Mouse (Mus musculus): Measurements from ENCODE around the gene Grb2. TPM values are rescaled to one million over a fixed set of nuclear protein-coding genes. Genes with fewer than 3 reads are reported as not detected.

Grb2 gene
- polyA plus RNA-seq, 1 experiment from 2014 or later, result 39.6 TPM

DNA sequence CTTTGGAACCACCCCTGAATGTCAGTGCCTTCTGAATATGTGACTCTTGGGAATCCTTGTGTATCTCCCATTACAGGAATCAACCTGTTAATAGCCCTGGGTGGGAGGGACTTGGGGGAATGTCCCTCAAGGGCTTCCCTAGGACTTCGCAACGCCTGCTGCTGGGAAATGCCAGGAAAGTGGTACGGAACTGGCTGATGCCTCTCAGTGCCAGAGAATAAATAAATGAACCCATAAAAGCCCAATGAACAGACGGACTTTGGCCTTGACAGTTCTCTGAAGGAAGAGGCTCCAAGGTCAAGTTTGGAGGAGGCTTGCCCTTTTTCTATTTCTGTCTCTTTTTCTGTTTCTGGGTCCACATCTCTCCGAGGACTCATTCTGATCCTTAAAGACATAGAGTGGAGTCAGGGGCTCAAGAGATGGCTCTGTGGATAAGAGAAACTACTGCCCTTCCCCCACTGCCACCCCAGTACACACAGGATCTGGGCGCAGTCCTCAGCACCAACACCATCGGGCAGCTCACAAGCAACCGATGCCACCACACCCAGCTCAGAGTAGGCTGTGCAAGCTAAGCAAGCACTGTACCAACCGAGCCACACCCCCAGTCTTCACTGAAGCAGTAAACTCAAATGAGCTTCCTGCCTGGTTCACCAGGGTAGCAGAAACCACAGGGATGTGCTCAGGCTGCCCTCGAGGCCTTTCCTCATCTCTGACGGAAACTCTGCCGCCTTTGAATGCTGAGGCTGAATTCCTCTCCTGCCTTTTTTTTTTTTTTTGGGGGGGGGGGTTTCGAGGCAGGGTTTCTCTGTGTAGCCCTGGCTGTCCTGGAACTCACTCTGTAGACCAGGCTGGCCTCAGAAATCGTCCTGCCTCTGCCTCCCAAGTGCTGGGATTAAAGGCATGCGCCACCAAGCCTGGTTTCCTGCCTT is 8.3 kb upstream of the Grb2 start:
- Histone ChIP-seq H3K4me2 (replicated peaks; ENCODE audit: low read depth, low read length) (no peak overlapping the region), H3K9ac (replicated peaks; ENCODE audit: low read depth, low read length) (no peak overlapping the region), H3K27ac (ENCODE audit: low read length) (no peak overlapping the region), H3K9me3 (ENCODE audit: control insufficient read depth, low read depth, low read length) (no peaks in the 10 kb centered on the region), H3K36me3 (ENCODE audit: control insufficient read depth, insufficient read depth, low read length) (no peaks in the 10 kb centered on the region), H3K4me1 (ENCODE audit: control insufficient read depth, insufficient read depth, low read length) (no peaks in the 10 kb centered on the region), H3K4me3 (ENCODE audit: low read depth, low read length) (no peak overlapping the region), H3K27me3 (ENCODE audit: control insufficient read depth, insufficient read depth, low read length) (no peaks in the 10 kb centered on the region)
- ATAC-seq (ENCODE audit: insufficient number of reproducible peaks, insufficient read depth, low FRiP score, low read depth), result peak; percentile 49; the same call in 1 of the 2 replicates
- WGBS, result 70% methylated on average over 15 of the region's 15 CpGs

DNA sequence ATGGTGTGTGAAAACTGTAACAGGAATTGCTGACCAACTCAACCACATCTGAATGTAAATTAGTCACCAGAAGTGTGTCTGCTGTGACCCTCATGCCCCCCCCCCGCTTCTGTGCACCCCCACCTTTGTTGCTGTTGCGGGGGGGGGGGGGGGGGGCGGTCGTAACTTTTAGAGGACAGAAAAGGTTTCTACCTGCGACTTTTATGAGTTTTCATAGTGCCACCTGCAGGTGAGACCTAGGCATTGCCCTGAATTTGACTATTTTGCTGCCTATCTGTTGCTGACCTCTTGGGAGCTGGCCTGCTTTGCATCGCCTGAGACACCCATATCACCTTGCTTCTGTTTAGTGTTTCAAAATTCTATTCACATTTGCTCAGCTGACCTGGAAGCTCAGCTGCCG is 6.1 kb upstream of the Grb2 start:
- no peak overlapping the region for H3K4me3 ChIP-seq (ENCODE audit: low read depth, low read length)
- no peak overlapping the region for H3K27ac ChIP-seq (ENCODE audit: low read length)
- no peak for ATAC-seq (ENCODE audit: insufficient number of reproducible peaks, insufficient read depth, low FRiP score, low read depth)
- WGBS, result 6% methylated on average over 7 of the region's 7 CpGs
- H3K36me3 ChIP-seq (ENCODE audit: control insufficient read depth, insufficient read depth, low read length), result no peaks in the 10 kb centered on the region
- H3K4me1 ChIP-seq (ENCODE audit: control insufficient read depth, insufficient read depth, low read length), result peaks cover 5% of the 10 kb centered on the region
- no peak overlapping the region for H3K9ac ChIP-seq (replicated peaks; ENCODE audit: low read depth, low read length)
- no peaks in the 10 kb centered on the region for H3K9me3 ChIP-seq (ENCODE audit: control insufficient read depth, low read depth, low read length)
- no peaks in the 10 kb centered on the region for H3K27me3 ChIP-seq (ENCODE audit: control insufficient read depth, insufficient read depth, low read length)
- no peak overlapping the region for H3K4me2 ChIP-seq (replicated peaks; ENCODE audit: low read depth, low read length)

DNA sequence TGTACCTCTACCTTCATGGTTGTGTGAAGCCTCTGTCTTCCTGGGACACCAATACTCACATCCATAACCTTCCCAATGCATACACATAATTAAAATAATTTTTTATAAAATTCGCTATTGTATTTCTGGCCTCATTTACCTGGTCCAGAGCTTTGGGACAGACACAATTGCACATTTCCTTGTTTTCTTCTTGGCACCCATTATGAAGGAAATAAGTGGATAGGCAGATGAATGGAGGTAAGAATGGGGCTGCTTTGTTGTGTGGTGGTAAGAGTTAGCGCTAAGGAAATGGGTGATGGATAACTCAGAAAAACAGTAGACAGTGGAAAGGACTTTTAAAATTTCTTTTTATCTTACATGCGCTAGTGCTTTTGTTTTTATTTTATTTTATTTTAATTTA is 5.0 kb upstream of the Grb2 start:
- no peaks in the 10 kb centered on the region for H3K27me3 ChIP-seq (ENCODE audit: control insufficient read depth, insufficient read depth, low read length)
- 92% methylated on average over 3 of the region's 3 CpGs for WGBS
- no peak overlapping the region for H3K27ac ChIP-seq (ENCODE audit: low read length)
- no peaks in the 10 kb centered on the region for H3K36me3 ChIP-seq (ENCODE audit: control insufficient read depth, insufficient read depth, low read length)
- no peaks in the 10 kb centered on the region for H3K9me3 ChIP-seq (ENCODE audit: control insufficient read depth, low read depth, low read length)
- ATAC-seq (ENCODE audit: insufficient number of reproducible peaks, insufficient read depth, low FRiP score, low read depth), result no peak
- H3K4me3 ChIP-seq (ENCODE audit: low read depth, low read length), result no peak overlapping the region
- H3K4me2 ChIP-seq (replicated peaks; ENCODE audit: low read depth, low read length), result no peak overlapping the region
- peaks cover 7% of the 10 kb centered on the region for H3K4me1 ChIP-seq (ENCODE audit: control insufficient read depth, insufficient read depth, low read length)
- H3K9ac ChIP-seq (replicated peaks; ENCODE audit: low read depth, low read length), result no peak overlapping the region

DNA sequence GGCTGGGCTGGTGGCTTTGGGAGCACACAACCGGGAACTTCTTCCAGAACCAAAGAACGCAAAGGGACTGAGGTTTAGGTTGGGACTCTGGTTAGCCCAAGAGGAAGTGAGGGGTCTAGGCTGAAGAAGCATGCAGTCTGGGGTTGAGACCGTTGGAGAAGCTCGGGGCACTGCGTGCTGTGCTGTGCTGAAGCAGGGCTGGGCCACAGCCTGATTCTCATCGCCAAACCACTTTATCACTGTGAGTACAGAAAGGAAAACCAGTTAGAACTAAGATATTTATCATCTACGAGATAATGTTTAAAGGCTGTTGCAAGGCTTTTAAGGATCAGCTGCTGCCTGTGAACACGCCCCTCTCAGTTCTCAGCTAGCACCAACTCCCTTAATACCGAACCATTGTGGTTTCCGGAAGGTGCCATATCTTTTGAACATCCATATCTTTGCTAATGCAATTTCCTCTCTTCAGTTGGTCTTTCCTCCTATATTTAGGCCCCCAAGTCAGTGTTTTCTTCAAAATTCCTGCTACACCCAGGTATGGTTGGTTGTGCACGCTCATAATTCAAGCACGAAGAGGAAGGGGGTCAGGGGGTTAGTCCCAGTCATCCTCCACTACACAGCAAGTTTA is 4.4 kb upstream of the Grb2 start:
- WGBS, result 71% methylated on average over 12 of the region's 12 CpGs

DNA sequence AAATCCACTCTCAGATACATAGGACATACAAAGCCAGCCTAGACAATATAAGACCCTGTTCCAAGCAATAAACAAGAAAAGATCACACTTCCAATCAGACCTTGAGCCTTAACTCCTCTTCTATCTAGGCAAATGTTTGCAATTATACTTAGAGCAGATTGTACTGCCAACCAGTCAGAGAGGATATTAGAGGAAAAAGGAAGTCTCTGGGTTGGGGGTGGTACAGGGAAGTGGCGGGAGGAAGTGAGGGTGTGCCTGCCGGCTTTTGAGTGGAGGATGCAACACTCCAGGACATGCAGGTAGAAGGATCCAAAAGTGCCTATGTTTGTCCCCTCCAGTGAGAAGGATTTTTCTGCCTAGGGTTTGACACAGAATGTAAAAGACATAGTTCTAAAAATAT is 3.9 kb upstream of the Grb2 start:
- H3K9ac ChIP-seq (replicated peaks; ENCODE audit: low read depth, low read length), result no peak overlapping the region
- H3K27ac ChIP-seq (ENCODE audit: low read length), result no peak overlapping the region
- no peak for ATAC-seq (ENCODE audit: insufficient number of reproducible peaks, insufficient read depth, low FRiP score, low read depth)
- no peak overlapping the region for H3K4me3 ChIP-seq (ENCODE audit: low read depth, low read length)
- no peaks in the 10 kb centered on the region for H3K36me3 ChIP-seq (ENCODE audit: control insufficient read depth, insufficient read depth, low read length)
- H3K9me3 ChIP-seq (ENCODE audit: control insufficient read depth, low read depth, low read length), result no peaks in the 10 kb centered on the region
- WGBS, result 64% methylated on average over 2 of the region's 2 CpGs
- H3K27me3 ChIP-seq (ENCODE audit: control insufficient read depth, insufficient read depth, low read length), result no peaks in the 10 kb centered on the region
- H3K4me1 ChIP-seq (ENCODE audit: control insufficient read depth, insufficient read depth, low read length), result peaks cover 7% of the 10 kb centered on the region
- H3K4me2 ChIP-seq (replicated peaks; ENCODE audit: low read depth, low read length), result no peak overlapping the region

More for the DNA sequence above, 4.4 kb upstream of the Grb2 start:
- H3K27me3 ChIP-seq (ENCODE audit: control insufficient read depth, insufficient read depth, low read length), result no peaks in the 10 kb centered on the region
- no peak overlapping the region for H3K4me2 ChIP-seq (replicated peaks; ENCODE audit: low read depth, low read length)
- no peak overlapping the region for H3K27ac ChIP-seq (ENCODE audit: low read length)
- no peaks in the 10 kb centered on the region for H3K9me3 ChIP-seq (ENCODE audit: control insufficient read depth, low read depth, low read length)
- no peak overlapping the region for H3K9ac ChIP-seq (replicated peaks; ENCODE audit: low read depth, low read length)
- no peak overlapping the region for H3K4me3 ChIP-seq (ENCODE audit: low read depth, low read length)
- no peak for ATAC-seq (ENCODE audit: insufficient number of reproducible peaks, insufficient read depth, low FRiP score, low read depth)
- H3K36me3 ChIP-seq (ENCODE audit: control insufficient read depth, insufficient read depth, low read length), result no peaks in the 10 kb centered on the region
- H3K4me1 ChIP-seq (ENCODE audit: control insufficient read depth, insufficient read depth, low read length), result peaks cover 7% of the 10 kb centered on the region

DNA sequence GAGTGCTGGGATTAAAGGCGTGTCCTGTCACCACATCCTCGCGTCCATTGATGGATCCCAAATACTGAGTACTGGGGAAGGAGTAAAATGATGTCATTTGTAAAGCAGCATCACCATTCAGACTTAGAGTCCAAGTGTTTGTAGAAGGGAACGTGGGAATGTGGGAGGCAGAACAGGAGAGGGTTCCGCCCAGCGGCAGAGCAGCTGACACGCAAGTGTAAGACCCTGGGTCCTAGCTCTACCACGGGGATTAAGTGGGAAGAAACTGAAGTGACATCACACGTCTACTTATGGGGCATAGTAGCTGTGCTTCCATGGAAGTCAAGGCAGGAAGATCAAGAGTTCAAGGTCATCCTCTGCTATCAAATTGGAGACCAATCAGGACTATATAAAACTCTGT is 2.7 kb upstream of the Grb2 start:
- Histone ChIP-seq H3K36me3 (ENCODE audit: control insufficient read depth, insufficient read depth, low read length) (no peaks in the 10 kb centered on the region), H3K27me3 (ENCODE audit: control insufficient read depth, insufficient read depth, low read length) (no peaks in the 10 kb centered on the region), H3K9me3 (ENCODE audit: control insufficient read depth, low read depth, low read length) (no peaks in the 10 kb centered on the region), H3K27ac (ENCODE audit: low read length) (no peak overlapping the region), H3K4me1 (ENCODE audit: control insufficient read depth, insufficient read depth, low read length) (peaks cover 12% of the 10 kb centered on the region), H3K4me2 (replicated peaks; ENCODE audit: low read depth, low read length) (no peak overlapping the region), H3K9ac (replicated peaks; ENCODE audit: low read depth, low read length) (no peak overlapping the region), H3K4me3 (ENCODE audit: low read depth, low read length) (no peak overlapping the region)
- 80% methylated on average over 9 of the region's 9 CpGs for WGBS
- no peak for ATAC-seq (ENCODE audit: insufficient number of reproducible peaks, insufficient read depth, low FRiP score, low read depth)

DNA sequence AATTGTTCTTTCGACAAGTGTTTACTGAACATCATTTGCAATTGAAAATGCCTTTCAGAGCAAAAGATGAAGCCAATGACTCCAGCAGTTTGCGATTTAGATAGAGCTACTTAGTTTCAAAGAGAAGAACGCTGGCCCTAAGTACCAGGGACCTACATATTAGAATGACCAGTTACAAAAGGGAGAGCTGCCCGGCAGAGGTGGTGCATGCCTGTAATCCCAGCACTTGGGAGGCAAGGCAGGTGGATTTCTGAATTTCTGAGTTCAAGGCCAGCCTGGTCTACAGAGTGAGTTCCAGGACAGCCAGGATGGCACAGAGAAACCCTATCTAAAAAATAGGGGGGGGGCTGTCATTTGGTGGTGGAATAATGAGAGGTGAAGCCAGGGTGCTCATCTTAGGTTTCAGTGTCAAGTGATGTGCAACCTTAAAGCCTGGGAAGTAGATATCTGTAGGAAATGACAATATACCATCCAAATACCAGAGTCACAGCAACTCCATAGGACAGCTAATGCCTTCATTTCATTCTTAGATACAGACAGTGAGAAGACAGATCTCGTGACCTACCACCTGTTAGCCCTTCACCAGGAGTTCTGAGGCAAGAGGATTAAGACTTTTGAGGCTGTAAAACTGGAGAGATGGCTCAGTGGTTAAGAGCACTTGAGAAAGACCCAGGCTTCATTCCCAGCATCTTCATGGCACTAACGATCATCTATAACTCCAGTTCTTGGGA is 1.6 kb upstream of the Grb2 start:
- H3K9me3 ChIP-seq (ENCODE audit: control insufficient read depth, low read depth, low read length), result no peaks in the 10 kb centered on the region
- peak overlapping the region; percentile 88; the same call in 1 of the 2 replicates for H3K27ac ChIP-seq (ENCODE audit: low read length)
- peak overlapping the region; percentile 64 for H3K4me2 ChIP-seq (replicated peaks; ENCODE audit: low read depth, low read length)
- H3K9ac ChIP-seq (replicated peaks; ENCODE audit: low read depth, low read length), result no peak overlapping the region
- ATAC-seq (ENCODE audit: insufficient number of reproducible peaks, insufficient read depth, low FRiP score, low read depth), result no peak
- WGBS, result 50% methylated on average over 6 of the region's 6 CpGs
- 0 out of 2 replicates have a peak overlapping the region, but pooled peaks have one; percentile 99 for H3K4me3 ChIP-seq (ENCODE audit: low read depth, low read length)
- peaks cover 14% of the 10 kb centered on the region for H3K4me1 ChIP-seq (ENCODE audit: control insufficient read depth, insufficient read depth, low read length)
- no peaks in the 10 kb centered on the region for H3K36me3 ChIP-seq (ENCODE audit: control insufficient read depth, insufficient read depth, low read length)
- H3K27me3 ChIP-seq (ENCODE audit: control insufficient read depth, insufficient read depth, low read length), result no peaks in the 10 kb centered on the region
